Mouse (Mus musculus) CH12.LX (cell line): ENCODE data around the gene Sptbn4. TPM values are rescaled to one million over a fixed set of nuclear protein-coding genes. Genes with fewer than 3 reads are reported as not detected.
A peak's percentile ranks its signal among the peaks of the same experiment; 100 is the strongest.

Experiments
- DNase-seq: peaks from one replicate; pipeline ENCODE4 v3.0.0-alpha.2; 2013; ENCODE audit errors: extremely low read depth
- H3K27ac ChIP-seq: 2 replicates; pipeline ENCODE4 v1.5.1; 2012; ENCODE audit warnings: low read depth, mild to moderate bottlenecking, control low read depth, moderate library complexity; ENCODE audit not compliant: insufficient read depth
- H3K27me3 ChIP-seq: replicated peaks from 2 replicates; pipeline ENCODE3; 2012; ENCODE audit warnings: inconsistent platforms
- H3K36me3 ChIP-seq, 2 experiments: replicated peaks in 1 of 2; 2 replicates each; pipeline versions ENCODE3 to v1.6.1; 2012; ENCODE audit warnings: inconsistent platforms in 1 of 2, low read length in 1 of 2, mild to moderate bottlenecking in 1 of 2, mixed read lengths in 1 of 2, moderate library complexity in 1 of 2; ENCODE audit not compliant: control insufficient read depth in 1 of 2, insufficient read depth in 1 of 2
- H3K4me1 ChIP-seq, 2 experiments: 2 replicates each; pipeline ENCODE4 v1.6.1; 2012; ENCODE audit warnings: inconsistent platforms in 1 of 2, moderate library complexity in 1 of 2; ENCODE audit not compliant: insufficient read depth in 2 of 2, control insufficient read depth in 1 of 2
- H3K4me2 ChIP-seq: 2 replicates; pipeline ENCODE4 v1.6.1; 2012; ENCODE audit warnings: low read depth, mild to moderate bottlenecking, control low read depth; ENCODE audit not compliant: poor library complexity, insufficient read depth, severe bottlenecking
- H3K4me3 ChIP-seq, 3 experiments: fragments of 150-350 bp in 1 of 3; sonication (generic) in 1 of 3; replicated peaks in 1 of 3; 2 replicates each; pipeline versions ENCODE3 to v1.5.1; 2011 to 2012; ENCODE audit warnings: low read depth in 2 of 3, low read length in 2 of 3, mild to moderate bottlenecking in 2 of 3, moderate library complexity in 2 of 3, control low read depth in 1 of 3, improper control_type of control experiment in 1 of 3, inconsistent platforms in 1 of 3, mixed read lengths in 1 of 3; ENCODE audit not compliant: poor library complexity in 1 of 3
- H3K79me2 ChIP-seq: replicated peaks from 2 replicates; pipeline ENCODE4 v1.6.1; 2012; ENCODE audit warnings: mild to moderate bottlenecking, moderate library complexity; ENCODE audit not compliant: control insufficient read depth, poor library complexity, insufficient read depth, severe bottlenecking; ENCODE audit errors: extremely low read depth
- H3K9ac ChIP-seq: 2 replicates; pipeline ENCODE4 v1.6.1; 2012; ENCODE audit warnings: low read depth, mild to moderate bottlenecking, control low read depth, moderate library complexity; ENCODE audit not compliant: insufficient read depth
- H3K9me3 ChIP-seq: replicated peaks from 2 replicates; pipeline ENCODE3; 2012; ENCODE audit warnings: low read length, inconsistent platforms, mixed read lengths
- CHD1 ChIP-seq: IDR thresholded peaks from 2 replicates; pipeline ENCODE4 v1.6.1; 2012; ENCODE audit warnings: low read depth, low read length, improper control_type of control experiment, inconsistent platforms
- E2F4 ChIP-seq: IDR thresholded peaks from 2 replicates; pipeline ENCODE4 v1.6.1; 2011; ENCODE audit warnings: low read depth, low read length, improper control_type of control experiment; ENCODE audit not compliant: insufficient replicate concordance
- ETS1 ChIP-seq: conservative IDR thresholded peaks from 2 replicates; pipeline ENCODE4 v1.6.1; 2012; ENCODE audit warnings: low read depth, mild to moderate bottlenecking, inconsistent platforms, low read length, improper control_type of control experiment, moderate library complexity
- HCFC1 ChIP-seq: IDR thresholded peaks from 2 replicates; pipeline ENCODE4 v1.6.1; 2012; ENCODE audit warnings: low read depth, mild to moderate bottlenecking, inconsistent platforms, low read length, improper control_type of control experiment
- IRF4 ChIP-seq: IDR thresholded peaks from 2 replicates; pipeline ENCODE4 v1.6.1; 2014; ENCODE audit warnings: low read depth, mild to moderate bottlenecking, inconsistent platforms, low read length, improper control_type of control experiment
- JUND ChIP-seq: conservative IDR thresholded peaks from 2 replicates; pipeline ENCODE4 v1.6.1; 2011; ENCODE audit warnings: low read depth, low read length, improper control_type of control experiment
- KAT2A ChIP-seq: IDR thresholded peaks from 2 replicates; pipeline ENCODE4 v1.6.1; 2012; ENCODE audit warnings: low read length, improper control_type of control experiment, inconsistent platforms; ENCODE audit not compliant: insufficient replicate concordance
- MAFK ChIP-seq: IDR thresholded peaks from 2 replicates; pipeline ENCODE4 v1.6.1; 2011; ENCODE audit warnings: low read length, improper control_type of control experiment; ENCODE audit not compliant: insufficient replicate concordance
- MAX ChIP-seq: IDR thresholded peaks from 2 replicates; pipeline ENCODE4 v1.6.1; 2011; ENCODE audit warnings: low read length, improper control_type of control experiment
- MAZ ChIP-seq: IDR thresholded peaks from 2 replicates; pipeline ENCODE4 v1.6.1; 2012; ENCODE audit warnings: low read depth, mild to moderate bottlenecking, inconsistent platforms, low read length, improper control_type of control experiment, moderate library complexity
- MEF2A ChIP-seq: IDR thresholded peaks from 2 replicates; pipeline ENCODE4 v1.6.1; 2014; ENCODE audit warnings: low read depth, mild to moderate bottlenecking, inconsistent platforms, low read length, improper control_type of control experiment, borderline replicate concordance
- MXI1 ChIP-seq: IDR thresholded peaks from 2 replicates; pipeline ENCODE4 v1.6.1; 2011; ENCODE audit warnings: mild to moderate bottlenecking, low read depth, low read length, improper control_type of control experiment
- MYC ChIP-seq: IDR thresholded peaks from 2 replicates; pipeline ENCODE4 v1.6.1; 2011; ENCODE audit warnings: low read depth, mild to moderate bottlenecking, improper control_type of control experiment, low read length
- NELFE ChIP-seq: IDR thresholded peaks from 2 replicates; pipeline ENCODE4 v1.6.1; 2011; ENCODE audit warnings: low read depth, low read length, improper control_type of control experiment
- NRF1 ChIP-seq: IDR thresholded peaks from 2 replicates; pipeline ENCODE4 v1.6.1; 2014; ENCODE audit warnings: low read depth, mild to moderate bottlenecking, inconsistent platforms, low read length, improper control_type of control experiment, moderate library complexity
- PAX5 ChIP-seq: IDR thresholded peaks from 2 replicates; pipeline ENCODE4 v1.6.1; 2012; ENCODE audit warnings: low read length, inconsistent platforms, mixed read lengths
- POLR2A ChIP-seq: IDR thresholded peaks from 2 replicates; pipeline ENCODE4 v1.6.1; 2011; ENCODE audit warnings: low read depth, mild to moderate bottlenecking, improper control_type of control experiment, low read length
- POLR2AphosphoS2 ChIP-seq: IDR thresholded peaks from 2 replicates; pipeline ENCODE4 v1.6.1; 2011; ENCODE audit warnings: low read depth, low read length, improper control_type of control experiment
- RCOR1 ChIP-seq: conservative IDR thresholded peaks from 2 replicates; pipeline ENCODE4 v1.6.1; 2012; ENCODE audit warnings: low read depth, mild to moderate bottlenecking, inconsistent platforms, low read length, improper control_type of control experiment
- SIN3A ChIP-seq: IDR thresholded peaks from 2 replicates; pipeline ENCODE4 v1.6.1; 2012; ENCODE audit warnings: low read length, improper control_type of control experiment, inconsistent platforms
- SMC3 ChIP-seq: IDR thresholded peaks from 2 replicates; pipeline ENCODE4 v1.6.1; 2011; ENCODE audit warnings: low read depth, low read length, improper control_type of control experiment
- TBP ChIP-seq: conservative IDR thresholded peaks from 2 replicates; pipeline ENCODE4 v1.6.1; 2011; ENCODE audit warnings: low read depth, low read length, improper control_type of control experiment
- TCF12 ChIP-seq: IDR thresholded peaks from 2 replicates; pipeline ENCODE4 v1.6.1; 2014; ENCODE audit warnings: low read depth, mild to moderate bottlenecking, inconsistent platforms, low read length, improper control_type of control experiment
- USF2 ChIP-seq: conservative IDR thresholded peaks from 2 replicates; pipeline ENCODE4 v1.6.1; 2011; ENCODE audit warnings: low read depth, low read length, improper control_type of control experiment
- ZC3H11A ChIP-seq: IDR thresholded peaks from 2 replicates; pipeline ENCODE4 v1.6.1; 2012; ENCODE audit warnings: low read depth, mild to moderate bottlenecking, inconsistent platforms, low read length, improper control_type of control experiment
- ZMIZ1 ChIP-seq: IDR thresholded peaks from 2 replicates; pipeline ENCODE4 v1.6.1; 2012; ENCODE audit warnings: low read depth, mild to moderate bottlenecking, inconsistent platforms, low read length, improper control_type of control experiment
- ZNF384 ChIP-seq: IDR thresholded peaks from 2 replicates; pipeline ENCODE4 v1.6.1; 2012; ENCODE audit warnings: low read depth, low read length, improper control_type of control experiment, inconsistent platforms
- dilution Hi-C: fragments of 300-500 bp; cut with MboI; formaldehyde crosslinking; loops from 2 replicates; pipeline ENCODE4 v1.14.3; 2020; ENCODE audit warnings: low sequenced_read_pairs; ENCODE audit not compliant: extremely low pct_unique_long_range_greater_than_20kb, extremely low pct_ligation_motif_present
- in situ Hi-C: fragments of 300-500 bp; cut with MboI; formaldehyde crosslinking; loops from 3 replicates; pipeline ENCODE4 v1.14.3; 2019; ENCODE audit warnings: low sequenced_read_pairs, low pct_ligation_motif_present, low pct_unique_long_range_greater_than_20kb, mixed read lengths
- polyA plus RNA-seq: library from polyadenylated mRNA; unstranded; fragments of >175 nt; gene quantifications from 2 replicates; pipeline ENCODE4 v1.2.1, GENCODE M21; 2012; ENCODE audit warnings: low read depth; ENCODE audit not compliant: insufficient read length
- total RNA-seq, 2 experiments: library from RNA; depleted of rRNA; stranded (reverse); fragments of 300-350 nt in 1 of 2; fragments of >200 nt in 1 of 2; gene quantifications; 2 replicates each; pipeline ENCODE4 v1.2.3; 2012 to 2014

Sptbn4 gene
- total and polyA plus RNA-seq, 3 experiments = 0.21 to 0.38 (median 0.24) TPM

DNA sequence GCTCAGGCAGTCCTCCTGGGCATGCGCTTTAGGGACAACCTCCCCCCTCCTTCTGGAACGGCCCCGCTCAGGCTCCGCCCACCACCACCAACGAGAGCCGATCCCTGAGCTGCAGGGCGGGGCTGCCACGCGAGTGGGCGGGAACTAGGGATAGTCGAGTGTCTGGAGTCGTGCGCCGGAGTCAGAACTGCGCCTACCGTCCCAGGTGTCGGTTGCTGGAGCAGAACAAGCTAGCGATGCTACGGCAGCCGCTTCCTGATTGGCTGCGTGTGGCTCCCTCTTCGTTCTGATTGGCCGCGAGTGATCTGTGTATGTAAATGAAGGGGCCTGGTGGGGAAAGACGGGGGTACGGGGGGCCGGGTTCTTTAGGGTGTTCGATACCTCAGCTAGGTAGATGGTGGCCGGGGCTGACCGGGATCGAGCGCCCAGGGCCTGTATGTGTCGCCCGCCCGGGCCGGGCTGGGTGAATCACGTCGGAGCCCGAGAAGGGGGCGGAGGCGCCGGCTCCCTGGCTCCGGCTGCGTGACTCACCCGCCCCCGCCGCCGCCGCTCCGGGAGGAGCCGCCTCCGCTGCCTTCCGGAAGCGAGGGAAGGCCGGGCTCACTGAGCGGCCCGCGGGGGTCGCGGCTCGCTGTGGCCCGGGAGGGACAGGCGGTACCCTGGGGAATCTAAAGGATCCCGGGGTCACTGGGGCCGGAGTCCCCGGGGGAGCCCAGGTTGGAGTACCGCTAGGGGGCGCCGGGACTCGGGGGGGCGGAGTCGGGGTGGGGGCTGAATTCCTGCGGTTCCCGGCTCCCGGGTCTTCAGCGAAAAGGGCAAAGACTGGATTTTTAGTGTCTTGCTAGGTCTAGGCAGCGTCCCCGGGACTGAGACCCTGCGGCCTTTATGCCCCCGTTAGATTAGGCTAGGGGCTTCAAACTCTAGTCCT lies 39.5 kb upstream of the Sptbn4 start, which contains the start of gene Sertad1 (continued):
- TF ChIP-seq TBP (peak; percentile 92), ETS1 (no peak), SMC3 (no peak; the same call in 1 of the 2 replicates), SIN3A (no peak; the same call in 1 of the 2 replicates), POLR2A (peak; percentile 100), USF2 (no peak), NELFE (peak; percentile 97), MYC (no peak), PAX5 (no peak), NRF1 (peak; percentile 93), ZC3H11A (no peak)
- TF ChIP-seq, all 38 proteins: peak for 18

GRCm38 (mm10) chr7:27486102-27486769 lies 38.8 kb upstream of the Sptbn4 start:
- Histone ChIP-seq H3K79me2 (no peaks in the 10 kb centered on the region), H3K4me2 (peak overlapping the region; percentile 69), H3K27ac (peak overlapping the region; percentile 31; the same call in 1 of the 2 replicates), H3K9ac (peak overlapping the region; percentile 77), H3K27me3 (no peaks in the 10 kb centered on the region), H3K4me1 (peaks cover 5 to 43% of the 10 kb centered on the region in 2 experiments), H3K9me3 (no peaks in the 10 kb centered on the region), H3K4me3 (peak overlapping the region; percentile 38 to 59 (median 56)), H3K36me3 (peaks cover 0 to 10% of the 10 kb centered on the region in 2 experiments)
- in situ Hi-C loops (no loop called here), dilution Hi-C loops (no loop called here)
- TF ChIP-seq ETS1 (no peak; the same call in 1 of the 2 replicates), TBP (no peak), MAZ (no peak), KAT2A (0 out of 2 replicates have a peak, but pooled peaks have one; percentile 34), JUND (no peak), SMC3 (no peak), E2F4 (no peak), CHD1 (peak; percentile 56; the same call in 1 of the 2 replicates), SIN3A (peak; percentile 86), MAFK (no peak), POLR2AphosphoS2 (no peak), HCFC1 (no peak), NRF1 (no peak), ZC3H11A (no peak), MEF2A (no peak; the same call in 1 of the 2 replicates), PAX5 (no peak), MAX (peak; percentile 52; the same call in 1 of the 2 replicates), RCOR1 (peak; percentile 67; the same call in 1 of the 2 replicates), TCF12 (no peak), IRF4 (0 out of 2 replicates have a peak, but pooled peaks have one; percentile 24), MXI1 (peak; percentile 63), USF2 (no peak), ZMIZ1 (no peak), ZNF384 (peak; percentile 93)
- peak; percentile 47 for DNase-seq
